Mouse (Mus musculus): ENCODE measurements around the gene Ak1. TPM values are rescaled to one million over a fixed set of nuclear protein-coding genes. Genes with fewer than 3 reads are reported as not detected.

The Ak1 gene
- total RNA-seq, 4 experiments from 2014 or later: 24.1 to 57.3 (median 40.1) TPM

Small RNA genes lying within 50 kb of the gene (microRNA-seq; reads per million reads assigned to microRNA genes)
- gene Gm47291 (0 reads per million in 2 experiments), gene Mir1954 (0 reads per million in 2 experiments)

Other genes with a start within 250 kb of the Ak1 start
- gene 1110008P14Rik, start 239.8 kb upstream of the Ak1 start, total RNA-seq (2022): 100 to 1,000 TPM; 120 to 179 (median 148) TPM
- gene Lcn2, start 233.5 kb upstream of the Ak1 start, total RNA-seq (2022): 1 to 10 TPM in 2 of 4 experiments, under 1 TPM in 2; 0.32 to 3.7 (median 1.3) TPM
- gene Ptges2, start 225.9 kb upstream of the Ak1 start, total RNA-seq (2022): 10 to 100 TPM; 42.2 to 52.5 (median 51.1) TPM
- 1 to 10 TPM; 4.2 to 5.5 (median 5.0) TPM for gene Naif1, start 171.3 kb upstream of the Ak1 start, total RNA-seq (2022)
- gene Slc25a25, start 170.3 kb upstream of the Ak1 start, total RNA-seq (2022): 10 to 100 TPM; 17.9 to 79.8 (median 27.3) TPM
- 10 to 100 TPM; 39.5 to 50.2 (median 47.2) TPM for gene Fam102a, start 86.4 kb upstream of the Ak1 start, total RNA-seq (2022)
- gene Dpm2, start 50.9 kb upstream of the Ak1 start, total RNA-seq (2022): 10 to 100 TPM; 57.1 to 68.1 (median 62.4) TPM
- gene Pip5kl1, start 47.0 kb upstream of the Ak1 start, total RNA-seq (2022): under 1 TPM in 1 of 4 experiments, not detected in 3; 0.46 TPM
- gene 9430097D07Rik, start 46.1 kb upstream of the Ak1 start, total RNA-seq (2022): not detected
- gene St6galnac4, start 34.7 kb upstream of the Ak1 start, total RNA-seq (2022): 10 to 100 TPM in 3 of 4 experiments, 1 to 10 TPM in 1; 8.5 to 18.9 (median 13.8) TPM
- 10 to 100 TPM; 42.7 to 61.4 (median 51.8) TPM for gene St6galnac6, start 22.0 kb upstream of the Ak1 start, total RNA-seq (2022)
- gene Eng, start 24.8 kb downstream of the Ak1 start, total RNA-seq (2022): 100 to 1,000 TPM in 3 of 4 experiments, 10 to 100 TPM in 1; 96.0 to 134 (median 120) TPM
- gene Fpgs, start 82.4 kb downstream of the Ak1 start, total RNA-seq (2022): 10 to 100 TPM; 10.8 to 22.2 (median 18.7) TPM
- gene Cdk9, start 91.3 kb downstream of the Ak1 start, total RNA-seq (2022): 100 to 1,000 TPM in 1 of 4 experiments, 10 to 100 TPM in 3; 80.8 to 110 (median 92.1) TPM
- 10 to 100 TPM; 12.4 to 23.9 (median 18.0) TPM for gene Sh2d3c, start 99.3 kb downstream of the Ak1 start, total RNA-seq (2022)
- gene 6330409D20Rik, start 119.3 kb downstream of the Ak1 start, total RNA-seq (2022): not detected
- gene Tor2a, start 135.5 kb downstream of the Ak1 start, total RNA-seq (2022): 10 to 100 TPM; 22.6 to 31.1 (median 28.5) TPM
- gene Ttc16, start 153.9 kb downstream of the Ak1 start, total RNA-seq (2022): under 1 TPM in 3 of 4 experiments, not detected in 1; 0.28 to 0.54 (median 0.45) TPM
- gene Ptrh1, start 154.0 kb downstream of the Ak1 start, total RNA-seq (2022): 10 to 100 TPM in 2 of 4 experiments, 1 to 10 TPM in 2; 5.4 to 17.8 (median 10.2) TPM
- gene Cfap157, start 162.7 kb downstream of the Ak1 start, total RNA-seq (2022): not detected
- 10 to 100 TPM; 23.8 to 50.5 (median 37.5) TPM for gene Stxbp1, start 225.5 kb downstream of the Ak1 start, total RNA-seq (2022)

Data from adrenal gland, adult 8-10 months (tissue).